Comparison of ENCODE assay signal across 8 mouse cellular contexts in genomic region chr15:98617176-98617537, GRCm38 (mm10). TPM values are rescaled to one million over a fixed set of nuclear protein-coding genes. Genes with fewer than 3 reads are reported as not detected.
DNase-seq lines count a peak whose midpoint lies in the region; ATAC-seq and TF ChIP-seq lines count a peak whose summit lies in the region.

No protein-coding gene starts in this region.

- H3K9ac ChIP-seq in embryonic facial prominence, embryonic 15.5 days, result no peak overlapping the region
- peak overlapping the region; percentile 59 for H3K9ac ChIP-seq in heart, embryonic 16.5 days (ENCODE audit: low read length)

- no peak for TF ChIP-seq POLR2A in lung, adult 2 months (IDR thresholded peaks at IDR 0.05; ENCODE audit: borderline replicate concordance, extremely low read depth, low read depth, low read length)

- H3K4me1 ChIP-seq in embryonic facial prominence, embryonic 15.5 days, result peaks cover 20% of the 10 kb centered on the region
- H3K4me1 ChIP-seq in heart, embryonic 16.5 days (ENCODE audit: control insufficient read depth, insufficient read depth, low read length), result peaks cover 28% of the 10 kb centered on the region
- H3K4me1 ChIP-seq in lung, adult 2 months (ENCODE audit: control insufficient read depth, insufficient read depth, low read length), result no peaks in the 10 kb centered on the region

- no peak overlapping the region for H3K27ac ChIP-seq in embryonic facial prominence, embryonic 15.5 days (replicated peaks)
- H3K27ac ChIP-seq in heart, embryonic 16.5 days (ENCODE audit: low read length), result no peak overlapping the region

- WGBS in embryonic facial prominence, embryonic 15.5 days, result under 1% methylated on average over 12 of the region's 12 CpGs
- 0% methylated on average over 12 of the region's 12 CpGs for WGBS in heart, embryonic 16.5 days
- WGBS in lung, adult 2 months, result under 1% methylated on average over 12 of the region's 12 CpGs

- no peak for ATAC-seq in embryonic facial prominence, embryonic 15.5 days (ENCODE audit: insufficient number of reproducible peaks, low FRiP score, low TSS enrichment, low read depth)
- ATAC-seq in heart, embryonic 16.5 days (replicated peaks; ENCODE audit: extremely low read depth, insufficient read depth, low FRiP score), result 0 out of 2 replicates have a peak, but pooled peaks have one; percentile 8
- no peak for ATAC-seq in monocyte, adult 5-6 weeks (replicated peaks; ENCODE audit: insufficient number of reproducible peaks, low FRiP score, low TSS enrichment, poor library complexity, severe bottlenecking)

- no peaks in the 10 kb centered on the region for H3K36me3 ChIP-seq in embryonic facial prominence, embryonic 15.5 days
- no peaks in the 10 kb centered on the region for H3K36me3 ChIP-seq in heart, embryonic 16.5 days (ENCODE audit: control insufficient read depth, insufficient read depth)

- H3K27me3 ChIP-seq in embryonic facial prominence, embryonic 15.5 days, result no peaks in the 10 kb centered on the region
- no peaks in the 10 kb centered on the region for H3K27me3 ChIP-seq in heart, embryonic 16.5 days (ENCODE audit: control insufficient read depth, insufficient read depth, low read length)

- no peak overlapping the region for H3K4me3 ChIP-seq in embryonic facial prominence, embryonic 15.5 days (replicated peaks)
- H3K4me3 ChIP-seq in heart, embryonic 16.5 days (ENCODE audit: low read length), result peak overlapping the region; percentile 13; the same call in 1 of the 2 replicates
- no peak overlapping the region for H3K4me3 ChIP-seq in lung, adult 2 months (replicated peaks; ENCODE audit: extremely low read depth, low read depth, low read length)

- peak; percentile 76 for DNase-seq in ES-CJ7 (ENCODE audit: low read depth, low spot score)
- peak; percentile 54 to 75 for DNase-seq in adrenal gland, postnatal 4 days (ENCODE audit: low spot score in 2 of 2)
- DNase-seq in kidney, postnatal 25 days, result peak; percentile 68 to 76
- DNase-seq in lung, adult 2 months, result peak; percentile 87
- peak; percentile 92 for DNase-seq in retina, embryonic 14.5 days (ENCODE audit: low spot score)

- peak; percentile 73 for TF ChIP-seq CTCF in lung, adult 2 months (IDR thresholded peaks at IDR 0.05; ENCODE audit: insufficient read depth, low read length)

- peak overlapping the region; percentile 26; the same call in 1 of the 2 replicates for H3K4me2 ChIP-seq in embryonic facial prominence, embryonic 15.5 days (replicated peaks)
- peak overlapping the region; percentile 54 for H3K4me2 ChIP-seq in heart, embryonic 16.5 days (ENCODE audit: low read depth, low read length)

- H3K9me3 ChIP-seq in embryonic facial prominence, embryonic 15.5 days (replicated peaks), result no peaks in the 10 kb centered on the region
- H3K9me3 ChIP-seq in heart, embryonic 16.5 days (replicated peaks; ENCODE audit: control insufficient read depth, low read length), result no peaks in the 10 kb centered on the region

RNA-seq across cellular contexts. Expression of gene Adcy6, which starts 7.3 kb away (rescaled TPM):
- total RNA-seq in adrenal gland, postnatal 4 days (2021), result 10 to 100 TPM; 78.0 to 83.3 TPM
- polyA plus RNA-seq in embryonic facial prominence, embryonic 15.5 days (2015; fragmentation: Nextera tagmentation; extraction: Ambion mirVana), result 18.1 and 19.6 TPM in 2 replicates
- polyA plus RNA-seq in heart, embryonic 16.5 days (2015; fragmentation: Nextera tagmentation; extraction: Ambion mirVana), result 39.0 and 47.1 TPM in 2 replicates
- polyA plus RNA-seq in lung, adult 2 months (2012; rRNA removed), result 52.3 and 62.8 TPM in 2 replicates
- total RNA-seq in monocyte, adult 5-6 weeks (2017), result 0.96 to 3.7 TPM in 2 of 3 replicates, not detected in the other

RNA-seq across cellular contexts. Expression of gene Cacnb3, which starts 13.5 kb away (rescaled TPM):
- 10 to 100 TPM; 28.6 to 34.5 TPM for total RNA-seq in adrenal gland, postnatal 4 days (2021)
- 45.7 and 48.2 TPM in 2 replicates for polyA plus RNA-seq in embryonic facial prominence, embryonic 15.5 days (2015; fragmentation: Nextera tagmentation; extraction: Ambion mirVana)
- 8.2 and 10.5 TPM in 2 replicates for polyA plus RNA-seq in heart, embryonic 16.5 days (2015; fragmentation: Nextera tagmentation; extraction: Ambion mirVana)
- 34.1 and 37.1 TPM in 2 replicates for polyA plus RNA-seq in lung, adult 2 months (2012; rRNA removed)
- total RNA-seq in monocyte, adult 5-6 weeks (2017), result 0.68 to 1.3 TPM in 2 of 3 replicates, not detected in the other

RNA-seq across cellular contexts. Expression of gene Ddx23, which starts 45.5 kb away (rescaled TPM):
- total RNA-seq in adrenal gland, postnatal 4 days (2021), result 10 to 100 TPM; 76.4 to 85.9 TPM
- 25.1 and 27.9 TPM in 2 replicates for polyA plus RNA-seq in embryonic facial prominence, embryonic 15.5 days (2015; fragmentation: Nextera tagmentation; extraction: Ambion mirVana)
- 15.2 and 18.3 TPM in 2 replicates for polyA plus RNA-seq in heart, embryonic 16.5 days (2015; fragmentation: Nextera tagmentation; extraction: Ambion mirVana)
- 28.4 and 38.9 TPM in 2 replicates for polyA plus RNA-seq in lung, adult 2 months (2012; rRNA removed)
- total RNA-seq in monocyte, adult 5-6 weeks (2017), result 106 to 143 TPM (median 108 TPM) in 3 replicates

RNA-seq across cellular contexts. Expression of gene 4930415O20Rik, which starts 46.4 kb away (rescaled TPM):
- under 1 TPM in 1 of 2 experiments, not detected in 1; 0.62 TPM for total RNA-seq in adrenal gland, postnatal 4 days (2021)
- 0.43 TPM in 1 of 2 replicates, not detected in the other for polyA plus RNA-seq in embryonic facial prominence, embryonic 15.5 days (2015; fragmentation: Nextera tagmentation; extraction: Ambion mirVana)
- polyA plus RNA-seq in heart, embryonic 16.5 days (2015; fragmentation: Nextera tagmentation; extraction: Ambion mirVana), result 0.64 TPM in 1 of 2 replicates, not detected in the other
- polyA plus RNA-seq in lung, adult 2 months (2012; rRNA removed), result not detected in 2 replicates
- total RNA-seq in monocyte, adult 5-6 weeks (2017), result not detected in 3 replicates

RNA-seq across cellular contexts. Expression of gene Ccnt1, which starts 46.4 kb away (rescaled TPM):
- total RNA-seq in adrenal gland, postnatal 4 days (2021), result 10 to 100 TPM; 52.8 to 65.1 TPM
- 54.7 and 57.5 TPM in 2 replicates for polyA plus RNA-seq in embryonic facial prominence, embryonic 15.5 days (2015; fragmentation: Nextera tagmentation; extraction: Ambion mirVana)
- 36.4 and 41.2 TPM in 2 replicates for polyA plus RNA-seq in heart, embryonic 16.5 days (2015; fragmentation: Nextera tagmentation; extraction: Ambion mirVana)
- 10.4 and 13.0 TPM in 2 replicates for polyA plus RNA-seq in lung, adult 2 months (2012; rRNA removed)
- 112 to 132 TPM (median 124 TPM) in 3 replicates for total RNA-seq in monocyte, adult 5-6 weeks (2017)
